Mouse (Mus musculus): ENCODE results near the gene Atp6v0c. TPM values are rescaled to one million over a fixed set of nuclear protein-coding genes. Genes with fewer than 3 reads are reported as not detected.

Atp6v0c gene
- polyA plus RNA-seq, 1 experiment from 2014 or later, result 394 TPM

DNA sequence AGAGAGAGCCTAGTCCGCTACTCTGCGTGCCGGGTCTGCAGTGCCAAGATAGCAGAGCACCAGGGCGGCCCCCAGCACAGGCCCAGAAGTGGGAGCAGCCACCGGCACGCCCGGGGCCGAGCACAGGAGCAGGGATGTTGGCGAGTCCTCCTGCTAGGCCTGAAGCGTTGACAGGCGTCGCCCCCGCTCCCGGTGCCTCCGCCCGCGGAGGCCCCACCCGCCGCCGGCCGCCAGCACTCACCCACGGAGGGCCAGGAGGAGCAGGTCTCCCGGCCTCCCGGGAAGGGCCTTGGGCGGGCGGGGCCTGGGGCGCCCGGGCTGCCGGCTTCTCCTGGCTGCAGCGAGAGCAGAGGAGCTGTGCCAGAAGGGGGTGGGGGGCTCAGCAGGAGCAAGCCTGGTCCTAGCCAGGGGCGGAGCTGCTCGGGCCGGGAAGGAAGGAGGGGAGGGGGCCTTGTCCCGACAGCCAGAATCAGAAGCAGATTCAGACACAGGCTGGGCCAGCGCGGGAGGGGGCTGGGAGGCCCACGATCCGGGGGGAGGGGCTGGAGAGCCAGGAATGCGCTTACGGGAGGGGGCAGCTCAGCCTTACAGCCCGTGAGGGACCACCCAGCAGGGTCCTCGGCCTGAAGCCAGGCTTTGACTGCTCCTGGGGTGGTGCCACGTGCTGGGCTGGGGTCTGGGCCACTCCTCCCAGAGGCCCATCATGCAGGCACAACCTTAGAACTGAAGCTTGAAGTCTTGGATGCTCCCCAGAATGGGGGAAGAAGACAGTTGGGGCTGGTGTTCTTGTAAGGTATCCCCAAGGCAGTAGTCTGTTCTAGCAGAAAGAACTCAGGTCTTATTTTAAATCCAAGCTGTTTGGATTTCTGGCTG lies 39.8 kb upstream of the Atp6v0c start, which contains the start of gene Ntn3:
Ntn3 (minus strand) TSS at position 489 of the 873 bp plus-strand sequence.
- ATAC-seq (replicated peaks; ENCODE audit: low FRiP score) (peak; percentile 45), DNase-seq (ENCODE audit: low spot score) (peak; percentile 87)
- H3K9me3 ChIP-seq (ENCODE audit: control insufficient read depth, low read length), result no peaks in the 10 kb centered on the region
- H3K4me2 ChIP-seq (ENCODE audit: low read depth, low read length, severe bottlenecking), result peak within 1 kb of the TSS; percentile 90
- peak within 1 kb of the TSS; percentile 80 for H3K9ac ChIP-seq (ENCODE audit: low read length)
- H3K27ac ChIP-seq (ENCODE audit: low read depth, low read length), result peak within 1 kb of the TSS; percentile 52; the same call in 1 of the 2 replicates
- no peaks in the 10 kb centered on the region for H3K36me3 ChIP-seq (ENCODE audit: control insufficient read depth, insufficient read depth, low read length)
- under 1% methylated on average over 43 of the region's 43 CpGs for WGBS
- H3K4me3 ChIP-seq (ENCODE audit: low read depth, low read length), result peak within 1 kb of the TSS; percentile 43
- peaks cover 23% of the 10 kb centered on the region for H3K27me3 ChIP-seq (ENCODE audit: control insufficient read depth, insufficient read depth, low read length)
- peaks cover 42% of the 10 kb centered on the region for H3K4me1 ChIP-seq (replicated peaks; ENCODE audit: control insufficient read depth, insufficient read depth, low read length)

DNA sequence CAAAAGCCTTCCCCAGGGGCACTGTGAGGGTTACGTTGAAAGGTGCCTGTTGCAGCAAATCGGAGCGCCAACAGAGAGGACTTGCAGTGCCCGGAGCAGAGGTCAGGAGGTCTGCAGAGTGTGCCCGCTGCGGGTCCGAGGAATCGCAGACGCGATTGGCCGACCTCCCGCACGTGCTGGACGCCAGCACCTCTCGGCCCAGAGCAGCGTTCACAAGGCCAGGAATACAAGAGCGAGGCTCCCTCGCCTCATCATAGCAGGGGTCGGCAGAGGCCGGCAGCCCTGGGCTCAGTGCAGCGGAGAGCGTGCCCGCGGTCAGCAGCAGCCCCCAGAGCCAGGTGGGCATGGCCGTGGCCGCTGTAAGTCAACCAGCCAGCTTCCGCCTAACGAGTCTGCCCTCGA lies 39.1 kb upstream of the Atp6v0c start:
- Histone ChIP-seq H3K27me3 (ENCODE audit: control insufficient read depth, insufficient read depth, low read length) (peaks cover 23% of the 10 kb centered on the region), H3K27ac (ENCODE audit: low read depth, low read length) (peak overlapping the region; percentile 52; the same call in 1 of the 2 replicates), H3K36me3 (ENCODE audit: control insufficient read depth, insufficient read depth, low read length) (no peaks in the 10 kb centered on the region), H3K4me3 (ENCODE audit: low read depth, low read length) (peak overlapping the region; percentile 43), H3K4me1 (replicated peaks; ENCODE audit: control insufficient read depth, insufficient read depth, low read length) (peaks cover 42% of the 10 kb centered on the region), H3K4me2 (ENCODE audit: low read depth, low read length, severe bottlenecking) (peak overlapping the region; percentile 90), H3K9ac (ENCODE audit: low read length) (peak overlapping the region; percentile 80), H3K9me3 (ENCODE audit: control insufficient read depth, low read length) (no peaks in the 10 kb centered on the region)
- 1% methylated on average over 29 of the region's 29 CpGs for WGBS
- ATAC-seq (replicated peaks; ENCODE audit: low FRiP score) (no peak), DNase-seq (ENCODE audit: low spot score) (no peak)

DNA sequence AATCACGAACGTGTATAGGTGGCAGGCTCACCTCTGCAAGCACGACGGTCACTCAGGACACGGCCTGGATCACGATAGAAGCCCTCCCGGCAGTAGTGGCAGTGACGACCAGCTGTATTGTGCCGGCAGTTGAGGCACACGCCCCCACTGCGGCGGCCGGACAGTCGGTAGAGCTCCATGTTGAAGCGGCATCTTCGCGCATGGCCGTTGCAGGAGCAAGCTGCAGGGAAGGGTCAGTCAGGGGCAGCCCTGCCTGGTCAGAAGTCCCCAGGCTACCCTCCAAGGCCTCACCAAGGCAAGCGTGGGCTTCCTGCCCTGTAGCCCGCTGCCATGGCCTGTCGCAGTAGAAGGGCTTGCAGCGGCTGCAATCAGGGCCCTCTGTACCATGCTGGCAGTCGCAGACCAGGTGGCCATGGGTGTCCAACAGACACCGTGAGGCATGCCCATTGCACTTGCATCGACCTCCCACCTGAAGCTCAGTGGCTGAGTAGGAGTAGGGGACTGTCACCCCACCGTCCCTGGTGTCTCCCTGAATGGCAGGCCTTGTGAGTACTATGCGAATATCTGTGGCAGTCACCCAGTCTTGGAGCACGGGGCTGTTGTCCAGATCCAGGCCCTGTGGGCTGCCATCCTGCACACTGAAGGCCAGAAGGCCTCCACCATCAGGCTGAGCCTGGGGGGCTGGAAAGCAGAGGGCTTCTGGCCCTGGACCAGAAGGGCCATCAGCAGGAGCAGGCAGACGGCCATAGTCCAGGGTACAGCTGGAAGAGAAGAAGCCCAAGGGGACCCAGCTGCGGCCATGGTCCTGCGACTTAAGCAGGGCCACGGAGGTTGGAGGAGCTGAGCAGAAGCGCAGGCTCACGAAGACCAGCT lies 38.5 kb upstream of the Atp6v0c start:
- no peaks in the 10 kb centered on the region for H3K9me3 ChIP-seq (ENCODE audit: control insufficient read depth, low read length)
- H3K4me2 ChIP-seq (ENCODE audit: low read depth, low read length, severe bottlenecking), result peak overlapping the region; percentile 90
- ATAC-seq (replicated peaks; ENCODE audit: low FRiP score) (no peak), DNase-seq (ENCODE audit: low spot score) (no peak)
- peaks cover 42% of the 10 kb centered on the region for H3K4me1 ChIP-seq (replicated peaks; ENCODE audit: control insufficient read depth, insufficient read depth, low read length)
- peaks cover 23% of the 10 kb centered on the region for H3K27me3 ChIP-seq (ENCODE audit: control insufficient read depth, insufficient read depth, low read length)
- H3K4me3 ChIP-seq (ENCODE audit: low read depth, low read length), result peak overlapping the region; percentile 43
- no peaks in the 10 kb centered on the region for H3K36me3 ChIP-seq (ENCODE audit: control insufficient read depth, insufficient read depth, low read length)
- H3K27ac ChIP-seq (ENCODE audit: low read depth, low read length), result no peak overlapping the region
- 53% methylated on average over 34 of the region's 34 CpGs for WGBS
- H3K9ac ChIP-seq (ENCODE audit: low read length), result peak overlapping the region; percentile 80

DNA sequence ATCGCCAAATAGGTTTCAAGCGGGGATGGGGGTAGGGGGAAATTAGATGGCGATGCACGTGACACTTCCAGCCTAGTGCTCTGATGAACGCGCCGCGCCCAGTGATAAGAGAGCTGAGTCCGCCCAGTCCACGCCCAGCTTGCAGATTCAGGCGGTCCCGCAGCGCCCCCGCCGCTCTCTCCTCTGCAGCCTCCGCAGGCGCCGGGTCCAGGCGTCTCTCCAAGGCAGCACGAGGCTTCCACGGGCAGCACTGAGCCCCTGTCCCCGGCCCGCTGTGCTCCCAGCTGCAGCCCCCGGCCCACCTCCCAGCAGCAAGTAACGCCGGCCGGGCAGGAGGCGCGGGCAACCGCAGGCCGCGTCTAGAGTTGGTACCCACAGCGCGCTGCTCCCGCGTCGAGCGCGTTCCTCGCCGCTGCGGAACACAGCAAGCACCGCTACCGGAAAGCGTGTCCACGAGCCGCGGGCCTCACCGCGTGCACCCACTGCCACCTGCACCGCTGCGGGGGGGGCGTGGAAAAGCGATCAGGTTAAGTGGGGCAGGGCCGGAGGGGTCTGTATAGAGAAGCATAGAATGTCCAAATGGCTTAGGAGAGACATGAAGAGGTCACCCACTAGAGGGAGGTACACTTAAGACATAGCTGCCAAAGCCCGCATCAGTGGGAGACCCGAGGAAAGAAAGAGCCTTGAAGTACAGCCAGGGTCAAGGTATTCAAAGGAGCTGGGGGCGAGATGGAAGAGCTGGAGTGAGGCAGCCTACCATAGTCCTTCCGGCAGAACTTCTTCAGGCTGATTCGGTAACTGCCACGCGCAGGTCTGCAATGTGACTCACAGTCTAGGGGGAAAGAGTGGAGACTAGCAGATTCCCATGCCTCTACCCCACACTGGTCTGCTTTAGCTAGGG lies 37.2 kb upstream of the Atp6v0c start:
- Histone ChIP-seq H3K4me1 (replicated peaks; ENCODE audit: control insufficient read depth, insufficient read depth, low read length) (peaks cover 39% of the 10 kb centered on the region), H3K9ac (ENCODE audit: low read length) (peak overlapping the region; percentile 70), H3K36me3 (ENCODE audit: control insufficient read depth, insufficient read depth, low read length) (no peaks in the 10 kb centered on the region), H3K4me3 (ENCODE audit: low read depth, low read length) (peak overlapping the region; percentile 62), H3K4me2 (ENCODE audit: low read depth, low read length, severe bottlenecking) (peak overlapping the region; percentile 95), H3K27me3 (ENCODE audit: control insufficient read depth, insufficient read depth, low read length) (peaks cover 23% of the 10 kb centered on the region), H3K9me3 (ENCODE audit: control insufficient read depth, low read length) (no peaks in the 10 kb centered on the region), H3K27ac (ENCODE audit: low read depth, low read length) (no peak overlapping the region)
- peak; percentile 11; the same call in 1 of the 2 replicates for ATAC-seq (replicated peaks; ENCODE audit: low FRiP score)
- WGBS, result 6% methylated on average over 62 of the region's 62 CpGs
- DNase-seq (ENCODE audit: low spot score), result peak; percentile 81

DNA sequence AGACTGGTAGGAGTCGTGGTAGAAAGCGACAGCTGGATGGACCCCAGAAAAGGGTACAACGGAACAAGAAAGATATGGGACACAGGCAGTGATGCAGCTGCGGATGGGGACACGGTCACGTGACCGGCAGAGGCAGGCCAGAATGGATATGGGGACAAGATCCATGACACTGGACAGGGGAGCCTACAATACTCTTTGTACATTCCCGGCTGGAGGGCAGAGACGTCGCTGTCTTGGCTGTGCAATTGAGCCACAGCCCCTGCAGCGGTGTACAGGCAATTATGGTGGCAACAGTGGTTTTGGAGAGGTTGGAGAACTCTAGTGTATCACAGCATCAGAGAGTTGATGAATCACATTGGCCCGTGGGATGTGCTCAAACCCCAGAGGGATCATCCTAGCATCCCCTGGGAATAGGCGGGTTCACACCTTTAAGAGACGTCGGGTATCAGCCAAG lies 36.4 kb upstream of the Atp6v0c start:
- 8% methylated on average over 15 of the region's 15 CpGs for WGBS
- Histone ChIP-seq H3K4me2 (ENCODE audit: low read depth, low read length, severe bottlenecking) (peak overlapping the region; percentile 95), H3K27ac (ENCODE audit: low read depth, low read length) (no peak overlapping the region), H3K4me1 (replicated peaks; ENCODE audit: control insufficient read depth, insufficient read depth, low read length) (peaks cover 33% of the 10 kb centered on the region), H3K4me3 (ENCODE audit: low read depth, low read length) (peak overlapping the region; percentile 62), H3K9ac (ENCODE audit: low read length) (peak overlapping the region; percentile 70), H3K27me3 (ENCODE audit: control insufficient read depth, insufficient read depth, low read length) (peaks cover 23% of the 10 kb centered on the region), H3K36me3 (ENCODE audit: control insufficient read depth, insufficient read depth, low read length) (no peaks in the 10 kb centered on the region), H3K9me3 (ENCODE audit: control insufficient read depth, low read length) (no peaks in the 10 kb centered on the region)
- DNase-seq (ENCODE audit: low spot score) (no peak), ATAC-seq (replicated peaks; ENCODE audit: low FRiP score) (peak; percentile 39)

DNA sequence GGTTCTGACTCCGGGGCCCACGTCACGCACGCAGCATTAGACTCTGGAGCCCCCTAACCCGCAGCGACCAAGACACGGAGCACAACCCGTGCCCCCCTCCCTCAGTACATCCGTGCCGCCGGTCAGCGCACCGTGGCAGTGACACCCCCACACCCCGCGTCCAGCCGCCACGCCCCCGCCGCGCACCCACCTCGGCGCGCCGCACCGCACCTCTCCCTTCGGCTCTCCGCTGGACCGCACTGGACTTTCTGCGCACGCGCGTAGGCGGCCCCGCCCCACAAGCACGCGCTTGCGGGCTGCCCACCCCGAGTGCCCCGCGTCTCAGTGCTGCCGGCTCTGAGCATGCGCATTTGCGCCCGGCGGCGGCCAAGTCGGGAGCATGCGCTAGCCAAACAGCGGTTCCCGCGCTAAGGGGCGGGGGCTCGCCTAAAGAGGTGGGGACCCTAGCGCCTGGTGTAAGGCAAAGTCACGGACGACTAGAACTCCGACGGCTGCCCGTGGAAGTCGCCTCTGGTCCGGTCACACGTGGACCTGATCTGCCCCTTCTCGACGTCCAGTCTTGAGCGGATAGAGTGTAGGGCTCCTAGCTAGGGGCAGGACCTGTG lies 35.9 kb upstream of the Atp6v0c start, which contains the start of gene Tbc1d24:
Tbc1d24 (minus strand) TSS at position 279 of the 605 bp plus-strand sequence.
- Histone ChIP-seq H3K4me3 (ENCODE audit: low read depth, low read length) (peak within 1 kb of the TSS; percentile 62), H3K27ac (ENCODE audit: low read depth, low read length) (no peak within 1 kb of the TSS), H3K9me3 (ENCODE audit: control insufficient read depth, low read length) (no peaks in the 10 kb centered on the region), H3K4me1 (replicated peaks; ENCODE audit: control insufficient read depth, insufficient read depth, low read length) (peaks cover 33% of the 10 kb centered on the region), H3K9ac (ENCODE audit: low read length) (peak within 1 kb of the TSS; percentile 70), H3K36me3 (ENCODE audit: control insufficient read depth, insufficient read depth, low read length) (no peaks in the 10 kb centered on the region), H3K4me2 (ENCODE audit: low read depth, low read length, severe bottlenecking) (peak within 1 kb of the TSS; percentile 95), H3K27me3 (ENCODE audit: control insufficient read depth, insufficient read depth, low read length) (peaks cover 23% of the 10 kb centered on the region)
- ATAC-seq (replicated peaks; ENCODE audit: low FRiP score) (peak; percentile 80), DNase-seq (ENCODE audit: low spot score) (peak; percentile 98)
- WGBS, result under 1% methylated on average over 65 of the region's 65 CpGs

DNA sequence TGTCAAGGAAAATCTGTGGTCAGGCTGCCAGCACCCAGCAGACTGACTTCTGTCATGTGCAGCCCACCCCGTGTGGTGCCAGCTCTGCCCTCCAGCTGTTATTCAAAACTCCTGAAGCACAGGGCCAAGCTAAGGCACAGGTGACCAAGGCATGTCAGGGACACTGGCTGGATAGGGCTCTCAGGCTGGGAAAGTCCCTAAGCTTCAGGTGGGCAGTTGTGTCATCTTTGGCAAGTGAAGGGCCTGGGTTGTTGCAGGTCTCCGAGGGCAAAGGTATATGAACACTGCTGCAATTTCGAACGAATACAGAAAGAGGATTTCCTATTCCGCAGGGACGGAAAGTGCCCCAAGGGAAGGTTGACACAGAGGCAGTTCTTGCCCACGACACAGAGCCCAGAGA lies 35.3 kb upstream of the Atp6v0c start:
- Histone ChIP-seq H3K9ac (ENCODE audit: low read length) (peak overlapping the region; percentile 70), H3K4me2 (ENCODE audit: low read depth, low read length, severe bottlenecking) (peak overlapping the region; percentile 95), H3K9me3 (ENCODE audit: control insufficient read depth, low read length) (no peaks in the 10 kb centered on the region), H3K27ac (ENCODE audit: low read depth, low read length) (no peak overlapping the region), H3K36me3 (ENCODE audit: control insufficient read depth, insufficient read depth, low read length) (no peaks in the 10 kb centered on the region), H3K4me3 (ENCODE audit: low read depth, low read length) (peak overlapping the region; percentile 62), H3K4me1 (replicated peaks; ENCODE audit: control insufficient read depth, insufficient read depth, low read length) (peaks cover 33% of the 10 kb centered on the region), H3K27me3 (ENCODE audit: control insufficient read depth, insufficient read depth, low read length) (peaks cover 22% of the 10 kb centered on the region)
- ATAC-seq (replicated peaks; ENCODE audit: low FRiP score) (no peak), DNase-seq (ENCODE audit: low spot score) (no peak)
- WGBS, result 13% methylated on average over 7 of the region's 7 CpGs
